Mouse (Mus musculus): ENCODE results near the gene Prkcsh.

Prkcsh gene

DNA sequence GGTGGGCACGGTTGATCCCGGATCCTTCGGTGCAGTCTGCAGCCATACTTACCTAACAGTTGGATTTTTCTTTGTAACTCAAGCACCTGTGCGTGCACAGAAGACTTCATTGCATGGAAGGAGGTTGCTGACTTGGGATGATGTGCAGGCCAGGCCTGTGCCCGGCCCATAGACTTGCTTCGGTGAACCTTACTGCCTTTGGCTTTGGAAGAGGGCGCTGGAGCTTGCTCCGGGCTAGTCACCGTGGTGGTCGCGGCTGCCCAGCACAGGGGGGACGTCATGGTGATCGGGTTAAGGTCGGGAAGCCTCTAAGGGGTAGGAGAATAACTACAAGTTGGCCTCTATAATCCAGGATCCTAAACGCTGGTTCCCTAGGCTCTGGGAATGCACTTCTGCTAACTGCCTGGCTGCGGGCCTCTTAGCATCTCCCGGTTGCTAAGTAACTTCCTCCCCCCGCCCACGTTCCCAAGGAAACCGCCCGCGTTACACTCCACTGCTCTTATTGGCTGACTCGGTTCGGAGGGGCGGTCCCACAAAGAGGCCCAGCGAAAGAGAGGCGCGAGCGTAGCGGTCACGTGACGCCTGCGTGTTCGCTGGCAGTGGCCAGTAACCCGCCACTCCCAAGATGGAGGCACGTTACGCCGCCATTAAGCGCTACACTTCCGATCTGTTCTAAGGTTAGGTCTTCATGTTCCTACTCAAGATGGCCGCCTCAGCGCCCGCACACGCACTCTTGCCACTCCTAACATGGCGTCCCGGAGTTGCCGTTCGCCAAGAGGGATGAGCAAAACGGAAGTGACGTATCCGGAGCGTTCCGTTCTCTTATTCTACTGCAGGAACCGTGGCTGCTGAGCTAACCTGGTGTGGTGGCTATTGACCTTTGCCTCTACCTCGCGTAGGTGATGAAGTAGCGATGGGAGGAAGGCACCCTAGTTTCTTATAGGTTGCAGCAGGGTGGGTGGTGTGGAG is at the start of gene Prkcsh, which contains the start of gene Ccdc151:
Gene Prkcsh (plus strand): TSS at position 613 of the 969 bp plus-strand sequence.
Gene Ccdc151 (minus strand): TSS at position 441 of the 969 bp plus-strand sequence.
- peak; percentile 92 for DNase-seq (ENCODE audit: low spot score)

DNA sequence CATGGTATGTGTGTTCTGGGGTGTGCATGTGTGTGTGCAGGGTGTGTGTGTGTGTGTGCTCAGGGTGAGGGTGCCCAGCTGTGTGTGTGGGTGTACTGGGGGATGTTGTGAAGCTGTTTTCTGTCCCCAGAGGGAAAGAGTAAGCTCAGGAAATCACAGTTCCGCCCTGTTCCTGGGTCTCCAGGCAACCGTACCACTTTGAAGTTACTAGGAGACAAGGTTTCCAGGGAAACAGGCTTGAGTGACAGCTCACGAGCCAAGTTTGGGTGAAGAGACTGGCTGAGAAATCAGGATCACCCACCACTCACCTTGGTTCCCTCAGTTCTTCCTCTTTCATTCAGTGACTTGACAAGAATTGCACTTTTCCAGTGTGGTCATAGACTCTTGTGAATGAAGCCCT is 49.0 kb upstream of the Prkcsh start:
- no peak for DNase-seq (ENCODE audit: low spot score)

DNA sequence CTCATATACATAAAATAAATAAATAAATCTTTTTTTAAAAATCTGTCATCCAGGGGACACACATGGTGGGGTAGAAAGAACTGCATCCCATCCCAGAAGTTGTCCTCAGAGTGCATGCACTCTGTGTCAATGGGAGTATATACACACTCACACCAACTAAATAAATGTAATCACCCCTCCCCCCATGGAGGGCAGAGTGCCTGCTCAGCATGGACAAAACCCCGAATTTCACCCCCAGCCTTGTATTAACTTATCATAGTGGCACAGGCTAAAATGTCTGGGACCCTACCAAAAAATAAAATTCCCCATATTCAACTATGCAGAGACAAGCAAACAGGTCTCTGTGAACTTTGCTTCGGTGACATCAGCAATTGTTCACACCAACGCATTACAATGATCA is 48.0 kb upstream of the Prkcsh start:
- DNase-seq (ENCODE audit: low spot score): no peak

DNA sequence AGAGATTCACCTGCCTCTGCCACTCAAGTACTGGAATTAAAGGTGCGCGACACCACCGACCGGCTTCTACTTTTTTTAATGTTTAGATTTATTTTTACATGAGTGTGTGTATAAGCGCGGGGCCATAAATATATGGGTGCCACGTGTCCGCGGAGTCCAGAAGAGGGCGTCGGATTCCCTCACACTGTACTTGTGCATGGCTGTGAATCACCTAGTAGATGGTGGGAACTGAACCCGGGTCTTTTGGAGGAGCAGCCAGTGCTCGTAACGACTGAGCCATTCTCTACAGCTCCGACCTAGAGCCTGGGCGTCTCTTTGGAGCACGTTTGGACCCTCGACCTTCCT is 47.4 kb upstream of the Prkcsh start:
- DNase-seq (ENCODE audit: low spot score): no peak

DNA sequence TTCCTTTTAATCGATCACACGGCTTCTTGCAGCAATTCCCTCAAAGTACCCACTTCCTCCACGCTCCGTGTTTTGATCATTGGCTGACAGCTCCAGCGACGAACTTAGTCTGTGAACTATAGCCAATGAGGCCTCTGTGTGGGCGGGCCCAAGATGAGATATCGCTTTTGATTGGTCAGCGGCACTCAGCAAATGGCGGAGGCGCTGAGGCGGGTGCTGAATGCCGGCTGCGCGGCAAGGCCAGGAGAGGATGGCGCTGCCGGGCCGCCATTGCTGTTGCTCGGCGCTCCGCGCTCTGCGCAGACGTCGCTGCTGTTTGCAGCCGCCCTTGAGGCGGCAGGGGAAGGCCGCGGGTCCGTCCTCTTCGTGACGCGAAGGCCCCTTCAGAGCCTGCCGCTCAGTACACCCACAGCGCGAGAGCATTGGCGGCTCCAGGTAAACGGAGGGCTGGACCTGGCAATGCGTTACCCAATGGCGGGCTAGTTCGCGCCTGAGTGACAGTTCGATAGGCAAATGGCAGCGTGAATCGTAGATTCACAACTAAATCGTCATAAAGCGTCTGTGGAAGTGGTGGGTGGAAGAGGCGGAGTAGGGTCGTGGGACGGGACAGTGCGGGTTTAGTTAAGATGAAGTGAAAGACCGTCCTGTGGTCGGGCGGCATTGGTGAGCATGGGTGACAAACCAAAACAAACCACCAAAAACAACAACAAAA is 46.9 kb upstream of the Prkcsh start, which contains the start of gene Swsap1:
Gene Swsap1 (plus strand): TSS at position 186 of the 712 bp plus-strand sequence.
- peak; percentile 97 for DNase-seq (ENCODE audit: low spot score)

DNA sequence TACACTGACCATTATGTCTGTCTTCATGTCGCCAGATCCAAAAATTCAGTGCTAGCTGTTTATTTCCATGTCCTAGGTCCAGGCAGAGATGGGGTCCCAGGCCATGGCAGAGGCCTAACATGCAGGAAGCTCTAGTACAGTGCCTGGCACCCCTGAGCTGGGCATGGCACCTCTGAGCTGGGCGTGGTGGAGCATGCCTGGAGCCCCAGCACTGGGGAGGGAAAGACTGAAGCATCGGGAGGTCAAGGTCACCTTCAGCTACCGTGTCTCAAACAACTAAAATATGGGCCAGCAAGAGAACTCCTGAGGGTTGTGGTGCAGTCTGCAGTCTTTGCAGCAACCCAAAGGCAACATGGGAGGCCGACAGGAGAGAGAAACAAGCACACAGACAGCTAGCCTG is 44.2 kb upstream of the Prkcsh start:
- no peak for DNase-seq (ENCODE audit: low spot score)

DNA sequence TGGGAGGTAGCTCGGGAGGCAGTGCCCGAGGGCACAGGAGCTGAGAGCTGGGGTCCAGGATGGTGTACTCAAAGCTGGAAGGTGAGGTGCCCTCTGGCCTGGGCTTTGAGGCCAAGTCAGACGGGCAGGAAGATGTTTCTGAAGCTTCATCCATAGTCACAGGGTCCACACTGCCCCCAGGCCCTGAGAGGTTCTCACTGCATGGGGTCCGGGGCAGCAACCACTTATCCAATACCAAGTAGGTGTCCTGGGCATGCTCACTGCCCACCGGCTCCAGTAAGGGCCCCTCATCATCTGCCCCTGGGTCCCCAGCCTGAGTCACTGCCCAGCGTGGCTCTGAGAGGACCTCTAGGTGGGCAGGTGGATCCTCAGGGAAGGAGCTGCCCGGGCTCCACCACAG is 43.4 kb upstream of the Prkcsh start:
- DNase-seq (ENCODE audit: low spot score): no peak

DNA sequence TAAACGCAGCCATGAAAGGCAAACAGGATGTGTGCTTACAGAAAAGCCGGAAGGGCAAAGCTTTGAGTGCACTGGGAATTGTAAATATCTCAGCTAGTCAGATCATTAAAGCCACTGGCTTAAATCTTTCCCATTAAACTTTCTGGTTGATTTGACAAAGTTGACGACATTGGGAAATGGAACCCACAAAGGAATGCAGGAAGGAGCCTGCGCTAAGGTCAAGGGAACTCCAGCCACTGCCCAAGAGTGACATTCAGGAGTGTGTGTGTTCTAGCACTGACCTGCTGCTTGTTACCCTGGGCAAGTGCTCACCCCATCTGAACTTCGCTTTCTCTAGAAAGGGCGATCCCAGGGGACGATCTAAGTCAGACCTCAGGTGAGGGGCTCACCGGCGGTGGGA is 42.5 kb upstream of the Prkcsh start:
- no peak for DNase-seq (ENCODE audit: low spot score)

DNA sequence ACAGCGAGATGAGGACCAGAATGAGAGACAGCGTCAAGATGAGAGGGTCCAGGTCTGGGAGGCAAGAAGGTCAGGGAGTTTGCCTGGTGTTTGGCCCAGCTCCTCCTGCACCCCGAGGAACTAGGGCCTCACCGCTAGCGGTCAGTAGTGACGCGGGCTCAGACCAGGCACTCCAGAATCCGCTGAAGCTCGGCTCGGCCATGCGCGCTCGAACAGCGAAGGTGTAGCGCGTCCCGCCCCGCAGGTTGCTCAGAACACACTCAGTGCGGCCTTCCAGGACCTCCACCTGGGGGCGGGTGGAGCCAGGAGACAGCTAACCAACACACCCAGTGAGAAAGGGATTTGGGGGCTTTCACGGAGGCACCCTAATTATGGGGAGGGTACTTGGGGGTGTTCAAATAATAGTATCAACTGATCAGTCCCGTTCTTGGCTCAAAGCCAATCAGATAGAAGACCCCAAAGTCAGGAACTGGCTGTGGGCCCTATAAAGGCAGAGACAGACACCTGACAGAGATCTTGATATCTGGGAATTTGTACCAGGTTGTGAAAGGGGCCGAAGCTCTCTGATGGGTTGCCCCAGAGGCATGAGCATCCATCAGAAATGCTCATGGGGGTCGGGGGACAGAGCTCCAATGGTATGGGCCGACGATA is 41.9 kb upstream of the Prkcsh start:
- DNase-seq (ENCODE audit: low spot score): no peak

DNA sequence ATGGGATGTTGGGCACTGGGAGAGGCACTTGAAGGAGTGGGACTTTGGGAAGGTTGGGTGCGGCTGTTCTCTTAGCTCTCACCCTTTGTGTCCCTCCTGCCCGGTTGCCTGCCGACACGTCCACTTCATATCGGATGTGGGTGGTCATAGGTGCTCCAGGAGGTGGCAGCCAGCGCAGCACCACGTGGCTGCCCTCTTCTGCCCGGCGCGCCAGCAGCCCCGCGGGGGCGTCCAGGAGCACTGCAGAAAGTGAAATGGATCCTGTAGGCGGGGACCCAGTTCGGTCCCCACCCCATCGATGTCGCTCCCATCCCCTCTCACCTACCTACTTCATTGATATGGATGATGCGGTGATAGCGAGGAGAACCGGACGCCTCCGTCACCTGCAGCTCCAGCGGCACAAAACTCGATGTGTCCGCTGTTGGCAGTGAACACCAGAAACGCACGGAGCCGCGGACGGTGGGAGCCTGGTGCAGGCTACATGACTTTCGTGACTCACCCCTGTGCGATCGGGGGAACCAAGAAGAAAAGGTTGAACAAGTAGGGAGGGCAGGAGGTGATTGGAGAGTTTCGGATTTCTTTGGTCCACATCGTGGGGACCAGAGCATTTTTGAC is 41.1 kb upstream of the Prkcsh start:
- DNase-seq (ENCODE audit: low spot score): no peak

DNA sequence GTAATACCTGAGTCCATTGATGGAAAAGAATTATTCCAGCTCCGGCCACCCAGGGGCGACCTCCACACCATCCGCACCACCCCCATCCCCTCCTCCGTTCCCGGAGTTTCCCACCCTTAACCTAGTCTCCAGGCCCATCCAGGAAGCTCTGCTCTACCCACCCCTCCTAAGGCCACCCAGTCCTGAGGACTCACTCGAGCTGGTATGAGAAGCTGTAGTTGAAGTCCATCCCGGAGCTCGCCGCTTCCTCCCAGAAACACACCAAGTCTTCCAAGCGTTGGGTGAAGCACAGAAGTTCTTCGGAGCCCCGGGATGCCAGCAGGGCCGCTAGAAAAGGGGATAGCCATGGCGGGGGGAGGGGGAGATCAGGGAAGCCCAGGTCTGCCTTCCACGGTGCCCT is 40.6 kb upstream of the Prkcsh start:
- DNase-seq (ENCODE audit: low spot score): no peak

DNA sequence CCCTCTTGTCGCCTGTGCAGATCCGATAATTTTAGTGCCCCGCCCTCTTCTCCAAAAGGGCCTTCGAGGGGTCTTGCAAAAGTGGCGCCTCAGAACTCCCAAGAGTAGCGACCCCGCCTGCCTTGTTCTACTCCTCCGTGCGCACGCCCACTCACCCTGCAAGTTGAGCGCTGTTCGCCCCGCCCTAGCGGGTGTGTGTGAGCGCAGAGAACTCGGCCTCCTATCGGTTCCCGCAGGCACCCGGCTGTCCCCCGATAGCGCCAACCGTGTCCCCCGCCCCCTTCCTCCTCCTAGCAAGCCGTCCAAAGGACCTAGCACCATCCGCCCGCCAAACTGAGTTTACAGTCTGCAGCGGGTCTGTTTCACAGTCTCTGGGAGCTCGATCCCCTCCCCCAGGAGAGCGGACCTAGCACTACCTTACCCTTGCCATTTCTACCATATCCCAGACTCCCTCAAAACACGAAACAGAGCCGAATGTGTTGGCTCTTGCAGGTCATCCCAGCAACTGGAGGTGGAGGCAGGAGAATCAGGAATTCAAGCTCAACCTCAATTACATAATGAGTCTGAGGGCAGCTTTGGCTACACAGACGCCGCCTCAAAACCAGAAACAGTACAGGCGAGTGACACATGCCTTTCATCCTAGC is 40.1 kb upstream of the Prkcsh start:
- peak; percentile 36 for DNase-seq (ENCODE audit: low spot score)

DNA sequence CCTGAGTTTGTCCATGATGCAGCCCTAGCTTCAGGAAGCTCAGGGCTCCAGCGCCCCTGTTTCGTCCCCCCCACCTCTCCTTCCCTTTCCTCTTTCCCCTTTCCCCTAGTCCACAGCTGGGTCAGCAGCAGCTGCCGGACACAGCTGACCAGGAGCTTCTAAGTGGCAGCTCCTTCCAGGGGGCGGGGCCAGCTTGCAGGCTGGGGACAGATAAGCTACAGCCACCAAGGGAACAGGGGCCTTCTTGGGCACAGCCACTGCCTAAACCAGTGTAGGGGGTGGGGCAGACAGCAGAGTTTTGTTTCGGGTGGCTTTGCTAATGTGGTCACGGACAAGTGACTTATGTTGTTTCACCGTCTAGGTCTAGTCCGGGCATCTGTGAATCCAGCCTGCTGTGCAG is 39.2 kb upstream of the Prkcsh start, which contains the start of gene Epor:
Gene Epor (minus strand): TSS at position 90 of the 400 bp plus-strand sequence.
- DNase-seq (ENCODE audit: low spot score): no peak

DNA sequence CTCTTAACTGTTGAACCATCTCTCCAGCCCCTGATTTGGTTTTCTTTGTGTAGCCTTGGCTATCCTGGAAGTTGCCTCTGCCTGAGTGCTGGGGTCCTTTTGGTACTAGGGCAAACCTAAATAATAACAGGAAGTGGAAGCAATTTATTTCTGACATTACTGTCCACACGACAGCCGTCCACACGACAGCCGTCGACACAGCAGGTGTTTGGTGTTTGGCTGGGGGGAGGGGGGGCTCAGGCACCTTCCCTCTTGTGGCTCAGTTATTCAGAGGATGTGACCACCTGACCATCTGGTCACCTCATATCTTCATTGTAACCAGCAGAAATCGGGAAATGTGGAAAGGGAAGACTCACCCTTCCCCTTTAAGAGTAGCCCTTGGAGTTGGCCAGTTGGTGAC is 33.7 kb upstream of the Prkcsh start:
- DNase-seq (ENCODE audit: low spot score): no peak

DNA sequence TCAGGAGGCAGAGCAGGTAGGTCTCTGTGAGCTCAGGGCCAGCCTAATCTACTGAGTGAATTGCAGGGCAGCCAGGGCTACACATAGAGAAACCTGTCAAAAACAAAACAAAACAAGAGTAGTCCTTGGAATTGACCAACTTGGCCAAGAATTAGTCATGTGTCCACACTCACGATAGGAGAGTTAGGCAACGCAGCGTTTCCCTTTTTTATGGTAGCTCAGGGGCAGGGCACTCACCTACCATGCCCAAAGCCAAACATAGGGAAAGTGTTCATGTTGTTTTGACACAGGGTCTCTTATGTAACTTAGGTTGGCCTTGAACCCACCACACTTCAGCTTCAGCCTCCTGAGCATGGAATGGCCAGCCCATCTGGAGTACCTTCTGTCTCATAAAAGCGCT is 33.3 kb upstream of the Prkcsh start:
- no peak for DNase-seq (ENCODE audit: low spot score)

DNA sequence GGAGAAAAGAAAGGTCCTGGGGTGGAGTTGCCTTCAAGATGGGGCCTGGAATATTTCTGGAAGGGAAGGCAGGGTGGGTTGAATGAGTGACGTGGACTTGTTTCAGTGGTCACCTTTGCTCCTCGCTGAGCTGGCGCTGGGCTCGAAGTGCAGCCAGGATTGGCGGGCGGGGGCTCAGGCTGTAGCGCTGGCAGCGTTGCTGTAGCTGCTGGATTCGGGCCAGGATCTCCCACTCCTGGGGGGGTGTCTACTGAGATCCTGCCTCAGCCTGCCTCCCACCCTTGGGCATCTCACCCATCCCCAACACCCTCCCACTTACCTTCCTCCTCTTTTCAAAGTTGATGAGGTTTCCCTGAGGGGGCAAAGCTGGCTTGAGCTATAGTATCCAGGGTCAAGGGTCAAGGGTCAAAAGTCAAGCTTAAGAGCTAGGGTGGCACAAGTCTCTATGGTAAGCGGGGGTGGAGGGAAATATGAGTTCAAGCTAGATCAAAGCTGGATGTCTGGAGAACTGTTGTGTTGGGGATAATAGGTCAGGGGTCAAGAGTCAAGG is 25.9 kb upstream of the Prkcsh start:
- DNase-seq (ENCODE audit: low spot score): no peak

DNA sequence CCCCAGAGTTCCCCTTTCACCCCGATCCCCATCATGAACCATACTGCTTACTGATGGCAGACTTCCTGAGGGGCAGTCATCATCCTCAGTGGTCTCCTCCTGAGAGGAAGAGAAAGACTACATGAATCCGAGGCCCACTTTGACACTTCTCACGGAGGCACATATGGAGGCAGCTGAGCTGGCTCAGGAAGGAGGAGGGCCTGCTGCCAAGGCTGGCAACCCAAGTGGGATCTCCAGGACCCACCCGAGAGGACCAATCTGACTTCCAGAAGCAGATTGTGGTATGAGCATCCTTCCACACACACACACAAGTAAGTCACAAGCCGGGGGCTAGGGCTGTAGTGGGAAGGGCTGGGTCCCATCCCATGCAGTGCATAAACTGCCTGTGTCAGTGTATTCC is 25.3 kb upstream of the Prkcsh start:
- no peak for DNase-seq (ENCODE audit: low spot score)

DNA sequence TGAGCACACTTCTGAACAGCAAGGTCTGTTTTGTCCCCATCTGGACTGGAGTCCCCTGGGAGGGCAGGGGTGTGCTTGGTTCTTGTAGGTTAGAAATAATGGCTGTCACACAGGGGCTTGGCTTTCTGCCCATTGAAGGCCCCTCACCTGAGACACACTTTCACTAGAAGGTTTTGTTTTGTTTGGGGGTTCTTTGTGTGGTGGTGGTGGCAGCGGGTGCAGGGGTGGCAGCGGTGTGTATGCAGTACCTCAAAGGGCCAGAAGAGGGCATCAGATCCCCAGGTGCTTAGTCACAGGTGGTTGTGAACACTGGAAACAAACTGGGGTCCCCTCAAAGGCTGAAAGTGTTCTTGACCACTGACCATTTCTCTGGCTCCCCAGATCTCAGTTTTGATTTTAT is 24.6 kb upstream of the Prkcsh start:
- no peak for DNase-seq (ENCODE audit: low spot score)

DNA sequence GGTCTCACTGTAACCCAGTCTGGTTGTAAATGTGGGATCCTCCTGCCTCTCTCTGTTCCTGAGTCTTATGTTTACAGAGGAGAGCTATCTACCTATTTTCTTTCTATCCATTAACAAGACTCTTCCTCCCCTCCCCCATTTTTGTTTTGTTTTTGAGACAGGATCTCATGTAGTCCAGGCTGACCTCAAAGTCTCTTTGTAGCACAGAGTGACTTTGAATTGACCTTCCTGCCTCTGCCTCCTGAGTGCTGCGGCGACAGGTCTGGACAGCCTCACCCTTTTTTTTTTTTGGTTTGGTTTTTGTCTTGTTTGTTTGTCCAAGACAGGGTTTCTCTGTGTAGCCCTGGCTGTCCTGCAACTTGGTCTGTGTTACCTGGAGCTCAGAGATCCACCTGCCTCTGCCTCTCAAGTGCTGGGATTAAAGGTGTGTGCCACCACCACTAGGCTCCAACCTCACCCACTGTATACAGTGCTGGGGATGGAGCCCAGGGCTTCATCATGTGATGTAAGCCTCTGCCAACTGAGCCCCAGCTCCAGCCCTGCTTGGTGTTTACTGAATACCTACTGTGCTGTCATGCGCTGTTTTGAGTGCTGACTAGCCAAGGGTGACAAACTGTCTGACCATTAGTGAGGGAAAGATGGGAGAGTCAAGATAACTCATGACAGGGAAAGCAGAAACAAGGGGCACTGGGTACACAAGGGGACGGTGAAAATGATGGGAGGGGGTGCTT is 24.0 kb upstream of the Prkcsh start:
- no peak for DNase-seq (ENCODE audit: low spot score)

DNA sequence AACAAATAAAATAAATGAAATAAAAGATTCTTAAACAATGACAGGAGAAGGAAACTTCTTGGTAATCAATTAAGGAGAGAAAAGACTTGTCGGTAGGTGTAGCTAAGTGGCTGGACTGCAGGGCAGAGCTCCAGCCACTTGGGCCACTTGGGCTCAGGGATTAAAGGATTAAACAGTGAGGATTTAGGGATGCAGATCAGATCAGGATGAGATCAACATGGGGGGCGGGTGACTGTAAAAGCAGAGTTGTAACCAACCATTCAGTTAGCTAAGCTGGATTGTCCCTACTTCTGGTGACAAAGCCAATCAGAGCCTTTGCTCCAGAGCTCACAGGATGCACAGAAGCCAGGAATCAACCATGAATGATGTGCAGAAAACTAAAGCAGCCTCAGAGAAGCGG is 18.7 kb upstream of the Prkcsh start:
- no peak for DNase-seq (ENCODE audit: low spot score)
